In genomic region chr14:26637025-26637850, GRCm38 (mm10) we compare ENCODE assay signal across 8 mouse cellular contexts. TPM values are rescaled to one million over a fixed set of nuclear protein-coding genes. Genes with fewer than 3 reads are reported as not detected.
DNase-seq lines count a peak whose midpoint lies in the region; ATAC-seq lines count a peak whose summit lies in the region.

No protein-coding gene starts in this region.

- H3K9me3 ChIP-seq in limb, embryonic 12.5 days, result no peaks in the 10 kb centered on the region
- H3K9me3 ChIP-seq in neural tube, embryonic 15.5 days (replicated peaks), result no peaks in the 10 kb centered on the region

- H3K4me3 ChIP-seq in limb, embryonic 12.5 days (replicated peaks), result peak overlapping the region; percentile 93
- peak overlapping the region; percentile 80 for H3K4me3 ChIP-seq in neural tube, embryonic 15.5 days (replicated peaks)

- no peaks in the 10 kb centered on the region for H3K27me3 ChIP-seq in limb, embryonic 12.5 days
- H3K27me3 ChIP-seq in neural tube, embryonic 15.5 days (replicated peaks), result no peaks in the 10 kb centered on the region

- H3K4me2 ChIP-seq in limb, embryonic 12.5 days, result peak overlapping the region; percentile 79
- H3K4me2 ChIP-seq in neural tube, embryonic 15.5 days, result peak overlapping the region; percentile 68

- peak overlapping the region; percentile 97 for H3K9ac ChIP-seq in limb, embryonic 12.5 days (replicated peaks)
- H3K9ac ChIP-seq in neural tube, embryonic 15.5 days (replicated peaks), result peak overlapping the region; percentile 51

- H3K36me3 ChIP-seq in limb, embryonic 12.5 days, result peaks cover 8% of the 10 kb centered on the region; the same call in 1 of the 2 replicates
- peaks cover 6% of the 10 kb centered on the region for H3K36me3 ChIP-seq in neural tube, embryonic 15.5 days

- peaks cover 10% of the 10 kb centered on the region; the same call in 1 of the 2 replicates for H3K4me1 ChIP-seq in limb, embryonic 12.5 days (replicated peaks)
- H3K4me1 ChIP-seq in neural tube, embryonic 15.5 days, result peaks cover 32% of the 10 kb centered on the region

- 27% methylated on average over 17 of the region's 17 CpGs for WGBS in limb, embryonic 12.5 days
- WGBS in neural tube, embryonic 15.5 days, result 30% methylated on average over 17 of the region's 17 CpGs

- peak overlapping the region; percentile 95 for H3K27ac ChIP-seq in limb, embryonic 12.5 days
- H3K27ac ChIP-seq in neural tube, embryonic 15.5 days (replicated peaks), result peak overlapping the region; percentile 96

- no peak; the same call in 1 of the 2 replicates for ATAC-seq in limb, embryonic 12.5 days (ENCODE audit: insufficient number of reproducible peaks, insufficient read depth, low FRiP score, low TSS enrichment, low read depth)
- peak; percentile 23 for ATAC-seq in neural tube, embryonic 15.5 days (ENCODE audit: low FRiP score)
- ATAC-seq in inflammation-experienced regulatory T-cells, adult 6 months, result no peak

- peak; percentile 11 for DNase-seq in urinary bladder, postnatal 25 days (ENCODE audit: low spot score)
- DNase-seq in urinary bladder, adult 2 months (ENCODE audit: low spot score), result no peak
- DNase-seq in cerebellum, postnatal 36 days, result peak; percentile 20 to 48
- DNase-seq in gastrocnemius, postnatal 4 days (ENCODE audit: low spot score in 2 of 2), result peak; percentile 34 to 42
- peak; percentile 55 for DNase-seq in kidney, adult 11 months

RNA-seq across cellular contexts. Expression of gene Arf4, which starts 0.6 kb away (rescaled TPM):
- polyA plus RNA-seq in urinary bladder, adult 2 months (2012; rRNA removed), result 193 and 214 TPM in 2 replicates
- total RNA-seq in gastrocnemius, postnatal 4 days (2021), result 100 to 1,000 TPM; 169 to 185 TPM
- 508 and 546 TPM in 2 replicates for polyA plus RNA-seq in limb, embryonic 12.5 days (2016; fragmentation: Nextera tagmentation; extraction: Ambion mirVana)
- polyA plus RNA-seq in neural tube, embryonic 15.5 days (2015; fragmentation: Nextera tagmentation; extraction: Ambion mirVana), result 502 and 529 TPM in 2 replicates
- 100 to 1,000 TPM; 244 to 322 (median 274) TPM for polyA plus RNA-seq in inflammation-experienced regulatory T-cells, adult 6 months (2017; shearing (Covaris generic))

RNA-seq across cellular contexts. Expression of gene Pde12, which starts 32.4 kb away (rescaled TPM):
- 3.8 and 4.3 TPM in 2 replicates for polyA plus RNA-seq in urinary bladder, adult 2 months (2012; rRNA removed)
- 1 to 10 TPM; 4.6 to 5.6 TPM for total RNA-seq in gastrocnemius, postnatal 4 days (2021)
- 11.1 and 11.3 TPM in 2 replicates for polyA plus RNA-seq in limb, embryonic 12.5 days (2016; fragmentation: Nextera tagmentation; extraction: Ambion mirVana)
- polyA plus RNA-seq in neural tube, embryonic 15.5 days (2015; fragmentation: Nextera tagmentation; extraction: Ambion mirVana), result 10.6 and 11.5 TPM in 2 replicates
- 1 to 10 TPM; 3.5 to 5.6 (median 5.2) TPM for polyA plus RNA-seq in inflammation-experienced regulatory T-cells, adult 6 months (2017; shearing (Covaris generic))

RNA-seq across cellular contexts. Expression of gene Dnah12, which starts 55.8 kb away (rescaled TPM):
- 0.01 and 0.04 TPM in 2 replicates for polyA plus RNA-seq in urinary bladder, adult 2 months (2012; rRNA removed)
- total RNA-seq in gastrocnemius, postnatal 4 days (2021), result under 1 TPM; 0.15 to 0.16 TPM
- 0.01 and 0.06 TPM in 2 replicates for polyA plus RNA-seq in limb, embryonic 12.5 days (2016; fragmentation: Nextera tagmentation; extraction: Ambion mirVana)
- polyA plus RNA-seq in neural tube, embryonic 15.5 days (2015; fragmentation: Nextera tagmentation; extraction: Ambion mirVana), result 0.19 and 0.20 TPM in 2 replicates
- polyA plus RNA-seq in inflammation-experienced regulatory T-cells, adult 6 months (2017; shearing (Covaris generic)), result under 1 TPM in 2 of 3 experiments, not detected in 1; 0.04 to 0.06 TPM
